Mouse (Mus musculus) T-helper 2 cell (primary cell): ENCODE data around the gene Tmem150c.

Source experiments
- in situ Hi-C: fragments of 300-600 bp; cut with MboI, MseI; formaldehyde crosslinking; loops from one replicate; pipeline ENCODE4 v1.15.1; 2025; ENCODE audit warnings: high pct_unique_total_duplicates

Gene Tmem150c

DNA sequence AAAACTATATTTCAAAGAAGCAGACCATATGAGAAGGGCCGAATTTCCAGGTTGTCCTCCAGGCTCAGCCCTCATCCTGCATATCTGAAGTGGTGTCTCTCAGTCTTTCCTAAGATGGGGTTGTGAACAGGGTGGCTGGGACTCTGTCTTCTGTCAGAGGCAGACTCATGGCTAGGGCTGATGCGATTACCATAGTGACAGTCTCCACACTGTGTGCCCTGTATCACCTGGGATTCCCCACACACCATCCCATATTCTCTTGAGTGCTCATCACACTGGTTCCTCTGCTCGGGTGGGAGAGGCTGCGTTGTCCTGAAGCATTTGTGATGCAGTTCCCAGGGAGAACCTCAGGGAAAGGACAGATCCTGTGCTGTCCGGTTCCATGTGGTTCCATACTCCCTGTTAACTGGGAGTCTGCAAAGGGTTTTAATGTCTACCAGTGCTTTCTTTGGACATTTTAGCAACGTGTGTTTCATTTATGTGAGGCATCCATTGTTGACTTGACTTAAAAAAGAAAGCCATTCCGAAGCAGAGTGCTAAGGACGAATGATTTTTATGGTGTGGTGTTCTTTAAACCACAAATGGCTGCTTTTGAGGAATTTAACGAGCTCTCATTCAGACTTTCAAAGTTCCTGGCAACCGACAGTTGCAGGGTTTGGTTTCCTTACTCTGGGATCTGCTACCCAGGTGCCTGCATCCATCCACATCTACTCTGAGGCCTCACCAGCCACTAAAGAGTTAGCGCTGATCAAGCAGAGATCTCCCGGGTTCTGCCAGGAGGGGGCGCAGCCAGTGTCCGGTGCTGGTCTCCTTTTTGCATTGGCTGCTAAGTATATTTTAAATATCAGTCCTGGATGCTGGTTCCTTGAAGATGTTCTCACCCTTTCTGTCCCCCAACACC lies 7.2 kb upstream of the Tmem150c start:
- in situ Hi-C loops = loop anchor here (25.0 kb wide), 1 partner anchor 1905 kb away; the partner anchor contains the start of gene Fgf5

DNA sequence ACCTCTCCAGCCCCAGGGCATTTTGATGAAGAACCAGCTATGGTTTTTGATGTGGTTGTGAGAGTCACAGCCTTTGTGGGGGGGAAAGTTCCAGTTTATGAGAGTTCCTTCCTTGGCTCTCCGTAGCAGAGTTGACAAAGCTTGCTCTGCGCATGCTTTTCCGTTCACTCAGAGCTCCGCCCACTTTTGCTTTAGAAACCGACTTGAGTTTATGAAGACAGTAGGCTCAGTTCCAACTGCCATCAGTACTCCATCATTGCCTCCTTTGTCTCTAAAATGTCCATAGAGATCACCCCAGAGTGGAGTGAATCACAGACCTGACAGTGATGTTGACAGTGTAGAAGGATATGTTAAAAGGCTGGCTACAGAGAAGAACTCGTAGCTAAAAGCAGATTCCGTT lies 3.8 kb upstream of the Tmem150c start:
- in situ Hi-C loops = loop anchor here (25.0 kb wide), 1 partner anchor 1901 kb away; the partner anchor contains the start of gene Fgf5

DNA sequence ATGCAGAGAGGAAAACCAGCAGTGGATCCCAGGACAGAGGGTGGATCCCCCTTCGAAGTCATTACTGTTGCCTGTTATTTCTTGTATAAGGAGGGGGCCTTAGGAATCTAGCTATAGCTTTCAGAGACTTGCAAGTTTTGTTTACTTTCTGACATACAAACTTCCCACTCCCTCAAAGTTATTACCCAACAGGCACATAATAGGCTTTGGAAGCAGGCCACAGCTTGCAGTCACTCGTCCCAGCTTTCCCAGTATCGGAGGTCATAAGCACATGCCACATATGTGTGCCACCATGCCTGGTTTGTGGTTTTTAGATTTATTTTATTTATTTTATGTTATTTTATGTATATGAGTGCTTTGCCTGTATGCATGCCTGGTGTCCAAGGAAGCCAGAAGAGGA lies 3.2 kb upstream of the Tmem150c start:
- in situ Hi-C loops = loop anchor here (25.0 kb wide), 1 partner anchor 1901 kb away; the partner anchor contains the start of gene Fgf5

DNA sequence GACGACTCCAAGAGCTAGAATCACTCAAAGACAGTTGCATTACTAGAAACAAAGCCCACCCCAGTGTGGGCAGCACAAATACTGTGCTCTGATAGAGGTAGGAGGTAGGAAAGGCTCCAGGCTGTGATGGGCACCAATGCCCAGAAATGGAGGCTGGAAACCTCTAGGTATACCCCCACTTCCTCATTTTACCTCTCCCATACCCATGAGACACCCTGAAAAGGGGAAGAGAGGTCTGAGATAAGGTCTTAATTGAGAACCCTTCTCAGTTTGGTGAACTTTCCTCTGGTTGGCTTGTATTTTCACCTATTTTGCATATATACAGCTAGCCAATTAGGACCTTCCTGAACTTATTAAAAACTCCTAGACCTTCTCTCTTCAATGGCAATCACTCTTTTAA lies 2.4 kb upstream of the Tmem150c start:
- in situ Hi-C loops = loop anchor here (25.0 kb wide), 1 partner anchor 1900 kb away; the partner anchor contains the start of gene Fgf5

DNA sequence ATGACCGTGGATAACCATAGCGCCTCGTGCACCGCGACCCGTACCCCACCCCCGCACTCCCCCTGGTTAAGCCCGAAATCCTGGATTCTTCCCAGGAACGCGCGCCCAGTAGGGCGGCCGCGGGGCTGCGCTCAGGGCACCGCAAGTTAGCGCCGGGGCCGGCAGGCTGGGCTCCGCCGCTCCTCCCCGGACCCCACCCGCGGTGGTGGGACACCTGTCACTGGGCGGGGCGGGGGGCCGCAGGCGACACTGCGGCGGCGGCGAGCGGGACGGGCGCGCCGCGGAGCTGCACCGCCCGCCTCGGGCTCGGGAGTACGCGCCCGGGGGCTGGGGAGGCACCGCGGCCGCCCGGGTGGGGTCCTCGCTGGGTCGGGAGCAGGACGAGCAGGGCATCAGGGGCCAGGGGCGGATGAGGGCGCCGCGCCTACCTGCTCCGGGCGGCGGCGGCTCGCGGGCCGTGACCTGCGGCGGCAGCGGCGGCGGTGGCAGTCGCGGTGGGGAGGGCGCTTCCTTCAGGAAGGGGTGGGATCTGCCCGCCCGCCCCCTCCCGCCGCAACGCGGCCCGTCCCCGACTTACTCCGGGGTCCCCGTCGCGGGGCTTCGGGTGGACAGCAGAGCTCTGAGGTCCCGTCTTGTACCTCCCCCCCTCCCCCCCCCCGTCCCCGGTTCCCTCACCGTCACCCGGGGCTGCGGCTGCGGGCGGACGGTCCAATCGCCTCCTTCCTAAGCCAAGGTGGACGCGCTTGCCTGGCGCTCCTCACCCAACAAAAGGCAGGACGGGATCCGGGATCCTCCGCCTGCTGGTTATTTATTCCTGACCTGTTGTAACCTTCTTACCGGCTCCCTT lies 594 bp downstream of the Tmem150c start:
- in situ Hi-C loops = loop anchor here (25.0 kb wide), 1 partner anchor 1897 kb away; the partner anchor contains the start of gene Fgf5

DNA sequence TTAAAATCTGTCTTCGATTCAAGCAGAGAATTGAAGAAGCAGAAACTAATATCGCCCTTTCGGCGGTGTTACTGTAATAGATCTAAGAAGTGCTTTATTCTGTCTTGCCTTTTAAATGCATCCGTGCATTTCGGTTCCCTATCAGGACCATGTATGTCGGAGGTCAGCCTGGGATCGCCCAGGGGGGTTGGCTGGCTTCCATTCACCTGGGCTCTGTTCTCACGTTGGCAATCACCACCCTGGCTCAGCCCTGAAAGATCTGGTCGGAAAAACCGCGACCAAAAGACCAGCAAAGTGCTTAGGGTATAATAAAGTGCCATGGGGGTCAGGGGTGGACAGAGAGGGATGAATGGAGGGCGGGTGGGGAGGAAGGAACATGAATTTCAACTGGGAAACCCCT lies 1.3 kb downstream of the Tmem150c start:
- in situ Hi-C loops = loop anchor here (25.0 kb wide), 1 partner anchor 1896 kb away; the partner anchor contains the start of gene Fgf5

DNA sequence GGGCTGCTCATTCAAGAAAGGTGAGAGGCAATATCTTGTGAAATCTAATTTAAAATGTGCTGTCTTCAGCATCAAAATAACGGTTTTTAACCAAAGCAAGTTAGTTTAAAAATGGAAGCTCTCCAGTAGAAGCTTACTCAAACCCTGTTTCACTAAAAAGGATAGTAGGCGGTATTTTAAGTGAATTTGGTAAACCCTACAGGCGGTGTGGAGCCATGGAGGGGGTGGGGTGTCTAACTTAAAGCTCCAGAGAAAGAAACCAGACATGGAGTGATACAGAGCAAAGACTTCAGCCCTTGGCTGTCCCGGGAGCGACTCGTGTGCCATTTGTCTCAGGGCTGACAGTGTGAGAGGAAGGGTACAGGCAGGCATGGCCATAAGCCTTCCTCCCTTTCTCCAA lies 4.0 kb downstream of the Tmem150c start:
- in situ Hi-C loops = loop anchor here (25.0 kb wide), 1 partner anchor 1893 kb away; the partner anchor contains the start of gene Fgf5

DNA sequence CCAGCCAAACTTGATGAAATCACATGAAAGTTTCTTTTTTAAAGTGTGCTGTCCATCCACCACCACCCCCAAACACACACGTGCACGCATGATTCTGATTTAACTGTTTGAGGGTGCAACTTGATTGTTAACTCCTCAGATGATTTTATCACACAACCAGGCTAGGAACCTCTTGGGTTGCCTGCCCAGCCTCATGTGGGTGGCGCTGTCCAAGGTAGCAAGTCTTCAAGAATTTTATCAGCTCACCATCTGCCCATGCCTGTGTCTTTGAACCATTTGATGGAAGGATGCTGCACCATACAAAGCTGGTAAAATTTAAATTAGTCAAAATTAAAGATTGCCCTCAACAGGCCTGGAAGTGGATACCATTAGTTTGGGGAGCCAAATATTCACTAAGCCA lies 9.6 kb downstream of the Tmem150c start:
- in situ Hi-C loops = loop anchor here (25.0 kb wide), 1 partner anchor 1888 kb away; the partner anchor contains the start of gene Fgf5

DNA sequence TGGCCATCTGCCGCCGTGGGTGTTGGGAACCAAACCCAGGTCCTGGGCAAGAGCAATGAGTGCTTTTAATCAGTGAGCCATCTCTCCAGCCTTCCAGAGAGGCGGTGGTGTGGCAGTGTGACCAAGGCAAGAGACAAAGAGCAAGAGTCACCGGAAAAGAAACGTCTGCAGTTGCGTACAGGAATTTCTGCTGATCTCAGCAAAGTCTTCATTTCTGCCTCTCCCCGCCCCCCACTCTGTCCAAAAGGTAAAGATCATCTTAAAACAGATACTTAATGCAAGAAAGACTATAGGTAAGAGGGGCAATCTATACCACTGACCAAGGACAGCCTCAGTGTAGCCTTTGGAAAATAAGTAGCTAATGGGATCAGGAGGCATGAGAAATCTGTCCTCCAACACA lies 14.8 kb downstream of the Tmem150c start:
- in situ Hi-C loops = no loop called here

DNA sequence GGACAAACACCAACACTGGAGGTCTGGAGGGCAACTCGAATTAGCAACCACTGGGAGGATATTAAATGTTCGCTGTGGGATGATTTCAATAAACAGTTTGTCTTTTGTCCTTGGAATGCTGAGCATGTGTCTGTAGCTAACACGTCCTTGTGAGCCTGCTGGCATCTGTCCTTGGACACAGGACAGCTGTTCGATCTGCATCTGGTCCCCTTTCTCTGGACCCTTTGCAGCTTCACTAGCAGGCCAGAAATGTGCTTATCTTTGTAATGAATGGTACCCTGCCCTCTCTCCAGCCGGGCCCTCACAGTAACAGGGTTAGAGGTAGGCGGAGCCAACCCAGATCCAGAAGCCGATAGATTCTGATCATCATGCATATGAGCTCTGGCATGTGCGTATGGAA lies 32.3 kb downstream of the Tmem150c start:
- in situ Hi-C loops = no loop called here

DNA sequence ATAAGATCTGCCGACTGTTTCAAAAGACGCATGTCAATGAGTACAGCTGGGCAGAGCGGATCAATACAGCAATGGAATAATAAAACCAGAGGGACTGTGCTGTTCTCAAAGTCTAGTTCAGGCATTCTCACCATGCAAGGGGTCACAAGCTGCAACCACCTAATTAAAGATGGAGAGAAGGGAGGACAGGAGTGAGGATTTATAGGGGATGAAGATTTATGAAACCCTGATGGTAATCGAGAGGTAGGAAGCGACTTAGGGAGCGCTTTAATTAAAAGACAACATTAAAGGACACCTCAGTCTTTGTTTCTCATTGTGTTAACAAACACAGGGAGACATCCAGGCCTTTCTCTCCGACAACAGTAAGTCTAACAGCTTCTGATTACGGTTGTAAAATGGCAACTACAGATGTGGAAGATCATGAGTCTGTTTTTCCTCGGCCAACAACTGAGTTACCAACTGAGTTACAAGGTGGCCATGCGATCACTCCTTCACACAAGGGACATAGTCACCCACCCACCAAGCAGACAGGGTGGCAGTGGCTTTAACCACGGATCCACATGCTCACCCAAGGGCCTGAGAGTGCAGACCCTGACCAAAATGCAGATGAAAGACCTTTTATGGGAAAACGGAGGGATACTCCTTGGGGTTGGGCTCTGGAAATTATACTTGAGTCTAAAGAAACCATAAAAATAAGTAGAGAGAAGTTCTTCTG lies 34.0 kb downstream of the Tmem150c start:
- in situ Hi-C loops = no loop called here

DNA sequence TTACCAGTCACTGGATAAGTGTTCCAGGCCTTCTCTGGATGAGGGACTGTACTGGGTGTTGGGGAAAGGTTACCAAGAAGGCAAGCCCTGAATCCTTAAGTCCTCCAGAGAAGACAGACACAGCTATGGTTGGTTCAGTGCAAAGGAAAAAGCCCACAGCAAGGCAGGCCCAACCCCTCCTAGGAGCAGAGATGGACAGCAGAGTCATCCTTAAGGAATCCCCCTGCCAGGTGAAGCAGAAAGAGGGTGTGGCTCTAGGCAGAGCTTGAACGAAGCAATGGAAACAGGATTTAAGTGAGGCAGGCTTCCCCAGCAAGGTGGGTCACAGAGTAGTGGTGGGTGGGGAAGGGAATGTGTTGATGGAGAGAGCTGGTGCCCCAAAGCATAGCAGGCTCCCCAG lies 35.1 kb downstream of the Tmem150c start:
- in situ Hi-C loops = no loop called here

DNA sequence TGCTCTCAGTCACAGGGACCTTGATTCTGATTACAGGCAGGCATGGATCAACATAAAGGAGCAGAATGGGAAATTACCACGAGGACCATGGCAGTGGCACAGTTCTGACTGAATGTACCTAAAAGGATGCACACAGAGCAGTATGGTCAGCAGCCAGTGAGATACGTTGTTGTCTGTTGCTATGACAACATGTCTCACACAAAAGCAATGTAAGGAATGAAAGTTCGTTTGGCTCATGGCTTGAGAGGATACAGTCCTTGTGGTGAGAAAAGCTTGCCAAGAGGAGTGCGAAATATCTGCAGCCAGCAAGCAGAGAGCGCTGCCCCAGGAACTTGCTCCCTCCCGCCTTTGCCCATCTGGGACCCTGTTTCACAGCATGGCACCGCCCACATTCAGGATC lies 36.3 kb downstream of the Tmem150c start:
- in situ Hi-C loops = no loop called here

DNA sequence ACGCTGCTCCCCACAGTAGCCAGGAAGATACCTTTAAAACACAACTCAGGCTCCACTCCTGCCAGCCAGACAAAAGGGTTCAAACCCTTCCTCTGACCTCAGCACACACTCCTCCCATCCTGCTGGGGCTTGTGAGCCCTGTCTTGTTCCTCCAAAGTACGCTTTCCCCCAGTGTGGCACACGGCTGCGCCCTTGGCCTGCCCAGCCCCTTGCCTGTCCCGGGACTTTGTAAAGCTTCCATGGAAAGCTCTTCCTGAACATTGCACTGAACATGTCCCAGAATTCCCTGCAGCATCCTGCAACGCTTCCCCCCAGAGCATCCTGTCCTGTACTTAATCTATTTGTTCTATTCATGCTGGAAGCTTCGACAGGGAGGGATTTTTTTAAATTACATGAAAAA lies 38.4 kb downstream of the Tmem150c start:
- in situ Hi-C loops = no loop called here

DNA sequence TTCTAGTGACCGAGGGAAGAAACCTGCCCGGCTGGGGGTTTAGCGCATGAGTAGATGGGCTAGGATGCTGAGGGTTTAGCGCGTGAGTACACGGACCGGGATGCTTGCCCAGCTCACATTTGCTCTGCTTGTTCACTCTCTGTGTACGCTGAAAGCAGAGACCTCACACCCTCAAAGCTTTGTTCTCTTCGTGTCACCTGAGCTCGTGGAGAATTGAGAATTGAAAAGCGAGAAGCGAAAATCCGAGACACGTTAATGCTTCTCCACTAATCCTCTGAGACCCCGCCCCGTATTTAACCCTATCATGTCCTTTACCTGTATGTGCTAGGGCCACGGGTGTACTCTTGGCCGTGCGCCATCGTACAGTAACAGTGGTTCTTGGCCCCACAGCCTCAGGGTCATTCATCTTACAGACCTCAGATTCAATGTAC lies 38.9 kb downstream of the Tmem150c start:
- in situ Hi-C loops = no loop called here

DNA sequence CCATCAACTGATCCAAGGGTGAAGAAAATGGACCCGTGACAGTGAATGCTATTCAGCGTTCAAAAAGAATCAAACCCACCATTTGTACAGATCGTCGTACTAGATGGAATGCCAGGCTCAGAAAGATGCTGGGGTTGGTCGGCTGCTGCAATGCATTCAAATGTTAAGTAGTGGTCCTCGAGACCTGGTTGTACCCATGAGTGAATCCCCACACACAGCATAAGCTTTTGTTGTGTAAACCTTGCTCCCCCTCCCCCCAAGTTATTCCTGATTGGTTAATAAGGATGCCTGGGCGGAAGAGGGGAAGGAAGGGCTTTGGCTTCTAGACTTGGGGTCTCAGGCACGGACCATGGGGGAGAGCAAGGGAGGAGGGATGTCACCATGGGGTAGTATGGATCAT lies 40.3 kb downstream of the Tmem150c start:
- in situ Hi-C loops = no loop called here

DNA sequence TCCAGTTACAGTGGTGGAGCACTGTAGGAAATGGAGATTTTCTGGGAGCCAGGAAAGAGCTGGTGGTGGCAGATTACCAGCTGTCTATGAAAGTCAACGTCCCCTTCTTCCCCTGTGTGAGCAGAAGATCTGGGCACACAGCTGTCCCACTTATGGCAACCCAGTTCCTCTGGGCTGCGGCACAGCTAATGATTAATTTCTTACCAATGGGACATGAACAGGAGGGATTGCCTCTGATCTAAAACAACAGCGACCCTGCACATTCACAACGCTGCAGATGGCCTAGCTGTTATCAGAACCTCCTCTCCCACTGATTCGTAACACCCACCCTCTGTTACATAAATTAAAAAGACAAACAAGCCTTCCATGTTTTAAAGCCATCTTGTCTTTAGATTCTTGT lies 46.2 kb downstream of the Tmem150c start:
- in situ Hi-C loops = no loop called here

DNA sequence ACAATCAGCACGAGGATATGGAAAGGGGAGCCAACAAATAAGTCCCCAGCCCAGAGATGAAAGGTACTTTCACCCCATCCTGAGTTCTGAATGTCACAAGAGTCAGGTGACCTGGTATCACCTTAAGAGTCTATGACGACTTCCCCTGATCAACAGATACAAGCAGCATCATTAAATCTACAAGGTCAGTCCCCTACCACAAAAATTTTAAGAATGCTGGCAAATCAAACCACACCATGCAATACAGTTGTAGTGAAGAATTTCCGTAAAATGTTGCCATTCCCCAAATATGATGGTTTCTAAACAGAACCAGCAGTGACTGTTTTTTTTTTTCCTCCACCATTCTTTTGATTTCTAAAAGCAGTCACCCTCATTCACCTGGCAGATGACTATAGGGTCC lies 49.0 kb downstream of the Tmem150c start:
- in situ Hi-C loops = no loop called here

DNA sequence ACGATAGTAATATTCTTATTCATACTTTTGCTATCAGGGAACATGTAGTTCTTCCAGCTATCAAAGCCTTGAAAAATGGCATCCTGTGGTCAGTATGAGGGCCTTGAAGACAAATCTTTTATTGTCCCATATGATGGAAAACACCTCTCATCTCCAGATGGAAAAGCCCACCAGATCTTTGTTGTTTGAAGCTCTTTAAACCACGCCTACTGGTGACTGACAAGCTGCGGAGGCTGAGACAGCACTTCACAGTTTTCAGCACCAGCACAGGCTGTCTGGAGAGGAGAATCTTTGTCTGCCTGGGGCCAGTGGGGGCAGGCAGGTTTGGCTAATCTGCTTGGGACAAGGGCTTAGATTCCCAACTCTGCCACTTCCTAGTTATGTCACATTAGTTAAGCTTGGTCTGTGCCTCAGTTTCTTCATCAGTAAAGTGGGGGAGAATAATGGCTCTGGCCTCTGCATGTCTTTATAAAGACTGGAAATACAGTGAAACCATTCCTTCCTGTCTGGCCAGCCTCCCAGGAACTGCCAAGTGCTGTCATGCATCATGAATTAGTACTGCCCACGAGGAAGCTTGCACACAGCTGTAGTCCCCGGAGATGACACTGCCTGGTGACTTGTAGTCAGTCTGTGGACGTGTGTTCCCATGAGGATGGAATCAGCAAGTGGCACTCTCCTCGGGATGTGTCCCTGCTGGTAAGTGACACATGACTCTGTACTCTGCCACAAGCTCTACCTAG lies 49.9 kb downstream of the Tmem150c start:
- in situ Hi-C loops = no loop called here

DNA sequence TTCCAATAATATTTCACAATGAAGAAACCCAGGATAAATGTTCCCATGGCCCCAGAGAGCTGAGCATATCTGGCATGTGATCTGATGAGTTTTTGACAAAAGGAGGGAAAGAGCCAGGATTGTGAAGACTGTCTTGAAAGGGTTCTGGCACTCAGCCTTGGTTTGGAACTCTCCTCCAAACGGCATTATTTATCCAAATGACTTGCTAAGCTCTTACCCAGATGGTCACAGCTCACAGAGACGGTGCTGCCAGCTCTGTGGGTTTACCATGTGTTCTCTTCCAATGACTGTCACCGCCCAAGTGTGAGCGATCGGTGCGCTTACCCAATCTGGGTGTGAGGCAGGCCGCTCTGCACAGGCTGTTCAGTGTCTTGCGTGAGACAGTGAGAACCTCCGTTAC lies 50.7 kb downstream of the Tmem150c start:
- in situ Hi-C loops = no loop called here

DNA sequence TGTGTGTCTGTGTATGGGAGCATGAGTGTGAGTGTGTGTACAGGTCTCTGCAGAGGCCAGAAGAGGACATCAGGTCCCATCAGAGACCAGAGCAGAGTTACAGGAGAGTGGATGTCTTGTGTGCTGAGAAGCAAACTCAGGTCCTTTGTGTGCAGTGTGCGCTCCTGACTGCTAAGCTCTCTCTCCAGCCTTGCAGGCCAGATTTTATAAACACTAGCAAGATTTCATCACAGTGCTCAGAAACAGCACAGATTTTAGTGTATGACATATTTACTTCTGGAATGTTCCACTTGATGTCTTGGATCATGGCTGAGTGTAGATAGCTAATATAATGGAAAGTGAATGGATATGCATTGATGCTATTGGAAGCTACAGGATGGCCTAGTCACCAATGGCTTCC lies 57.2 kb downstream of the Tmem150c start:
- in situ Hi-C loops = no loop called here
